Mouse (Mus musculus) MEL (cell line): ENCODE data around the gene Hsp90aa1. TPM values are rescaled to one million over a fixed set of nuclear protein-coding genes. Genes with fewer than 3 reads are reported as not detected.
A peak's percentile ranks its signal among the peaks of the same experiment; 100 is the strongest.

Source experiments
- DNase-seq: peaks from one replicate; pipeline ENCODE4 v3.0.0; 2011; ENCODE audit warnings: low read depth, low spot score
- H3K27ac ChIP-seq: 2 replicates; pipeline ENCODE4 v1.5.1; 2012; ENCODE audit warnings: low read depth, mild to moderate bottlenecking, control low read depth, low read length, moderate library complexity; ENCODE audit not compliant: control insufficient read depth
- H3K27me3 ChIP-seq, 2 experiments: fragments of 150-350 bp in 1 of 2; sonication (generic) in 1 of 2; 2 replicates each; pipeline ENCODE4 v1.6.1; 2012; ENCODE audit warnings: low read length in 2 of 2, mild to moderate bottlenecking in 2 of 2, improper control_type of control experiment in 1 of 2, moderate library complexity in 1 of 2; ENCODE audit not compliant: insufficient read depth in 2 of 2, control insufficient read depth in 1 of 2
- H3K36me3 ChIP-seq, 2 experiments: 2 replicates each; pipeline ENCODE4 v1.6.1; 2012 to 2014; ENCODE audit warnings: low read length in 2 of 2, improper control_type of control experiment in 1 of 2, inconsistent platforms in 1 of 2, mild to moderate bottlenecking in 1 of 2; ENCODE audit not compliant: insufficient read depth in 2 of 2, control insufficient read depth in 1 of 2
- H3K4me1 ChIP-seq, 2 experiments: fragments of 150-350 bp in 1 of 2; sonication (generic) in 1 of 2; 2 replicates each; pipeline ENCODE4 v1.6.1; 2012; ENCODE audit warnings: low read length in 2 of 2, improper control_type of control experiment in 1 of 2, mild to moderate bottlenecking in 1 of 2; ENCODE audit not compliant: insufficient read depth in 2 of 2, control insufficient read depth in 1 of 2
- H3K4me3 ChIP-seq, 2 experiments: fragments of 150-350 bp in 1 of 2; sonication (generic) in 1 of 2; 2 replicates each; pipeline ENCODE4 v1.5.1; 2012; ENCODE audit warnings: low read depth in 2 of 2, low read length in 2 of 2, mild to moderate bottlenecking in 2 of 2, moderate library complexity in 2 of 2, control low read depth in 1 of 2, improper control_type of control experiment in 1 of 2; ENCODE audit not compliant: control insufficient read depth in 1 of 2, insufficient read depth in 1 of 2
- H3K79me2 ChIP-seq: 2 replicates; pipeline ENCODE4 v1.6.1; 2012; ENCODE audit warnings: mild to moderate bottlenecking, low read length, moderate library complexity; ENCODE audit not compliant: control insufficient read depth, poor library complexity, insufficient read depth
- H3K9ac ChIP-seq: 2 replicates; pipeline ENCODE4 v1.6.1; 2012; ENCODE audit warnings: low read depth, mild to moderate bottlenecking, control low read depth, low read length, moderate library complexity; ENCODE audit not compliant: control insufficient read depth, poor library complexity, severe bottlenecking
- H3K9me3 ChIP-seq: fragments of 150-350 bp; sonication (generic); replicated peaks from 2 replicates; pipeline ENCODE4 v1.6.1; 2012; ENCODE audit warnings: mild to moderate bottlenecking, low read length, improper control_type of control experiment, moderate library complexity; ENCODE audit not compliant: insufficient read depth
- CHD1 ChIP-seq: IDR thresholded peaks from 2 replicates; pipeline ENCODE4 v1.6.1; 2012; ENCODE audit warnings: low read depth, mild to moderate bottlenecking, inconsistent platforms, low read length, improper control_type of control experiment
- CHD2 ChIP-seq: IDR thresholded peaks from 2 replicates; pipeline ENCODE4 v1.6.1; 2011; ENCODE audit warnings: low read length, improper control_type of control experiment
- CTCF ChIP-seq, 3 experiments: IDR thresholded peaks in 2 of 3; conservative IDR thresholded peaks in 1 of 3; 2 replicates each; pipeline ENCODE4 v1.5.1; 2011 to 2012; ENCODE audit warnings: low read length in 3 of 3, low read depth in 2 of 3, mild to moderate bottlenecking in 2 of 3, improper control_type of control experiment in 1 of 3, inconsistent platforms in 1 of 3, mixed read lengths in 1 of 3, moderate library complexity in 1 of 3; ENCODE audit not compliant: control insufficient read depth in 1 of 3, insufficient read depth in 1 of 3, poor library complexity in 1 of 3, severe bottlenecking in 1 of 3
- ELF1 ChIP-seq: IDR thresholded peaks from 2 replicates; pipeline ENCODE4 v1.6.1; 2014; ENCODE audit warnings: low read depth, mild to moderate bottlenecking, inconsistent platforms, low read length, improper control_type of control experiment, moderate library complexity
- EP300 ChIP-seq, 2 experiments: IDR thresholded peaks; 2 replicates each; pipeline ENCODE4 v1.6.1; 2011; ENCODE audit warnings: improper control_type of control experiment in 2 of 2, low read length in 2 of 2, low read depth in 1 of 2, mild to moderate bottlenecking in 1 of 2
- ETS1 ChIP-seq: IDR thresholded peaks from 2 replicates; pipeline ENCODE4 v1.6.1; 2012; ENCODE audit warnings: low read depth, mild to moderate bottlenecking, inconsistent platforms, low read length, improper control_type of control experiment, moderate library complexity
- GATA1 ChIP-seq: IDR thresholded peaks from 2 replicates; pipeline ENCODE4 v1.6.1; 2011; ENCODE audit warnings: low read depth, low read length, improper control_type of control experiment
- HCFC1 ChIP-seq: IDR thresholded peaks from 2 replicates; pipeline ENCODE4 v1.6.1; 2012; ENCODE audit warnings: low read depth, mild to moderate bottlenecking, inconsistent platforms, low read length, improper control_type of control experiment, moderate library complexity
- JUND ChIP-seq: IDR thresholded peaks from 2 replicates; pipeline ENCODE4 v1.6.1; 2011; ENCODE audit warnings: low read depth, mild to moderate bottlenecking, improper control_type of control experiment, low read length
- MAX ChIP-seq: IDR thresholded peaks from 2 replicates; pipeline ENCODE4 v1.6.1; 2011; ENCODE audit warnings: low read length, improper control_type of control experiment
- MAZ ChIP-seq: IDR thresholded peaks from 2 replicates; pipeline ENCODE4 v1.6.1; 2012; ENCODE audit warnings: low read depth, mild to moderate bottlenecking, inconsistent platforms, low read length, improper control_type of control experiment
- MEF2A ChIP-seq: IDR thresholded peaks from 2 replicates; pipeline ENCODE4 v1.6.1; 2014; ENCODE audit warnings: low read depth, mild to moderate bottlenecking, inconsistent platforms, low read length, improper control_type of control experiment; ENCODE audit not compliant: poor library complexity, insufficient replicate concordance, severe bottlenecking; ENCODE audit errors: extremely low read depth
- MXI1 ChIP-seq: IDR thresholded peaks from 2 replicates; pipeline ENCODE4 v1.6.1; 2011; ENCODE audit warnings: mild to moderate bottlenecking, low read depth, low read length, improper control_type of control experiment
- MYB ChIP-seq: IDR thresholded peaks from 2 replicates; pipeline ENCODE4 v1.6.1; 2011; ENCODE audit warnings: mild to moderate bottlenecking, low read depth, low read length, improper control_type of control experiment
- MYC ChIP-seq: IDR thresholded peaks from 2 replicates; pipeline ENCODE4 v1.6.1; 2011; ENCODE audit warnings: low read depth, mild to moderate bottlenecking, low read length, improper control_type of control experiment, moderate library complexity
- NELFE ChIP-seq: IDR thresholded peaks from 2 replicates; pipeline ENCODE4 v1.6.1; 2011; ENCODE audit warnings: low read depth, low read length, improper control_type of control experiment
- POLR2A ChIP-seq, 2 experiments: IDR thresholded peaks; 2 replicates each; pipeline ENCODE4 v1.6.1; 2011 to 2012; ENCODE audit warnings: low read length in 2 of 2, mild to moderate bottlenecking in 2 of 2, control low read depth in 1 of 2, improper control_type of control experiment in 1 of 2, low read depth in 1 of 2, moderate library complexity in 1 of 2; ENCODE audit not compliant: control insufficient read depth in 1 of 2, insufficient read depth in 1 of 2, poor library complexity in 1 of 2
- POLR2AphosphoS2 ChIP-seq: IDR thresholded peaks from 2 replicates; pipeline ENCODE4 v1.6.1; 2011; ENCODE audit warnings: low read length, improper control_type of control experiment
- POLR2AphosphoS5 ChIP-seq: IDR thresholded peaks from 2 replicates; pipeline ENCODE4 v1.6.1; 2012; ENCODE audit warnings: low read depth, borderline replicate concordance, mild to moderate bottlenecking, inconsistent platforms, low read length, moderate library complexity, mixed read lengths
- RAD21 ChIP-seq: IDR thresholded peaks from 2 replicates; pipeline ENCODE4 v1.6.1; 2011; ENCODE audit warnings: mild to moderate bottlenecking, low read depth, low read length, improper control_type of control experiment
- RCOR1 ChIP-seq: IDR thresholded peaks from 2 replicates; pipeline ENCODE4 v1.6.1; 2012; ENCODE audit warnings: low read depth, mild to moderate bottlenecking, inconsistent platforms, low read length, improper control_type of control experiment
- SIN3A ChIP-seq: IDR thresholded peaks from 2 replicates; pipeline ENCODE4 v1.6.1; 2012; ENCODE audit warnings: low read length, improper control_type of control experiment, inconsistent platforms
- SMC3 ChIP-seq: IDR thresholded peaks from 2 replicates; pipeline ENCODE4 v1.6.1; 2011; ENCODE audit warnings: low read depth, low read length, improper control_type of control experiment
- TAL1 ChIP-seq: IDR thresholded peaks from 2 replicates; pipeline ENCODE4 v1.6.1; 2012; ENCODE audit warnings: mild to moderate bottlenecking, inconsistent platforms, low read length, moderate library complexity, mixed read lengths
- TBP ChIP-seq: IDR thresholded peaks from 2 replicates; pipeline ENCODE4 v1.8.0; 2011; ENCODE audit warnings: low read depth, low read length, improper control_type of control experiment
- USF1 ChIP-seq: IDR thresholded peaks from 2 replicates; pipeline ENCODE4 v1.6.1; 2014; ENCODE audit warnings: low read depth, mild to moderate bottlenecking, inconsistent platforms, low read length, improper control_type of control experiment, moderate library complexity
- USF2 ChIP-seq, 2 experiments: IDR thresholded peaks; 2 replicates each; pipeline ENCODE4 v1.6.1; 2011 to 2012; ENCODE audit warnings: improper control_type of control experiment in 2 of 2, low read length in 2 of 2, borderline replicate concordance in 1 of 2, inconsistent platforms in 1 of 2, low read depth in 1 of 2, mild to moderate bottlenecking in 1 of 2; ENCODE audit not compliant: insufficient read depth in 1 of 2
- ZC3H11A ChIP-seq: IDR thresholded peaks from 2 replicates; pipeline ENCODE4 v1.6.1; 2012; ENCODE audit warnings: low read depth, mild to moderate bottlenecking, inconsistent platforms, low read length, improper control_type of control experiment
- ZKSCAN1 ChIP-seq: IDR thresholded peaks from 2 replicates; pipeline ENCODE4 v1.6.1; 2012; ENCODE audit warnings: low read depth, mild to moderate bottlenecking, inconsistent platforms, low read length, improper control_type of control experiment, moderate library complexity
- ZMIZ1 ChIP-seq: IDR thresholded peaks from 2 replicates; pipeline ENCODE4 v1.6.1; 2012; ENCODE audit warnings: low read depth, mild to moderate bottlenecking, inconsistent platforms, low read length, improper control_type of control experiment, moderate library complexity
- ZNF384 ChIP-seq: IDR thresholded peaks from 2 replicates; pipeline ENCODE4 v1.6.1; 2012; ENCODE audit warnings: low read depth, mild to moderate bottlenecking, inconsistent platforms, low read length, improper control_type of control experiment
- polyA plus RNA-seq, 2 experiments: library from polyadenylated mRNA; stranded (reverse) in 1 of 2; unstranded in 1 of 2; fragments of >175 nt in 1 of 2; fragments of >200 nt in 1 of 2; gene quantifications; 2 replicates each; pipeline versions ENCODE4 v1.2.1 to v1.2.4; 2012; ENCODE audit warnings: low replicate concordance in 2 of 2, low read depth in 1 of 2; ENCODE audit not compliant: insufficient read length in 2 of 2, insufficient read depth in 1 of 2, missing spikeins in 1 of 2
- total RNA-seq: library from RNA; depleted of rRNA; stranded (reverse); fragments of 300-350 nt; gene quantifications from 2 replicates; pipeline ENCODE4 v1.2.3, GENCODE M21; 2012

The Hsp90aa1 gene
- total and polyA plus RNA-seq, 3 experiments: 913 to 1,509 (median 1,471) TPM

- H3K9ac ChIP-seq: peak overlapping the region; percentile 100
- TF ChIP-seq TBP: no peak
- TF ChIP-seq EP300 (IDR thresholded peaks at IDR 0.05; ENCODE audit: low read depth in 1 of 2, low read length in 2 of 2): no peak
- TF ChIP-seq MYB: no peak
- no peak for TF ChIP-seq JUND
- H3K27ac ChIP-seq: peak overlapping the region; percentile 99
- no peaks in the 10 kb centered on the region for H3K27me3 ChIP-seq
- no peaks in the 10 kb centered on the region for H3K9me3 ChIP-seq
- peak overlapping the region; percentile 21 to 46 for H3K4me3 ChIP-seq
- no peak for DNase-seq
- peaks cover 31% of the 10 kb centered on the region for H3K79me2 ChIP-seq
- peaks cover 9 to 48% of the 10 kb centered on the region in 2 experiments for H3K36me3 ChIP-seq
- peaks cover 16 to 45% of the 10 kb centered on the region in 2 experiments for H3K4me1 ChIP-seq
Measured at GRCm38 (mm10) chr12:110698080-110698479, 4.4 kb downstream of the Hsp90aa1 start.

- Histone ChIP-seq H3K27ac (peak overlapping the region; percentile 99), H3K9me3 (no peaks in the 10 kb centered on the region), H3K36me3 (peaks cover 9 to 50% of the 10 kb centered on the region in 2 experiments), H3K4me3 (peak overlapping the region; percentile 59 to 82), H3K4me1 (peaks cover 13 to 46% of the 10 kb centered on the region in 2 experiments), H3K79me2 (peaks cover 34% of the 10 kb centered on the region), H3K27me3 (no peaks in the 10 kb centered on the region), H3K9ac (peak overlapping the region; percentile 100)
- peak; percentile 72 for DNase-seq
- peak; percentile 58; the same call in 1 of the 2 replicates for TF ChIP-seq HCFC1
- peak in 1 of 2 experiments; percentile 71; a peak in 2 of 4 replicates for TF ChIP-seq EP300 (IDR thresholded peaks at IDR 0.05; ENCODE audit: low read depth in 1 of 2, low read length in 2 of 2)
- TF ChIP-seq MXI1: 0 out of 2 replicates have a peak, but pooled peaks have one; percentile 50
- TF ChIP-seq SMC3: no peak
- TF ChIP-seq USF2 (IDR thresholded peaks at IDR 0.05; ENCODE audit: borderline replicate concordance in 1 of 2, insufficient read depth in 1 of 2, low read depth in 1 of 2, low read length in 2 of 2): no peak
- TF ChIP-seq RCOR1: 0 out of 2 replicates have a peak, but pooled peaks have one; percentile 19
- TF ChIP-seq MAZ: 0 out of 2 replicates have a peak, but pooled peaks have one; percentile 18
- no peak for TF ChIP-seq ZKSCAN1
- TF ChIP-seq POLR2AphosphoS5: no peak; the same call in 1 of the 2 replicates
- TF ChIP-seq POLR2A (IDR thresholded peaks at IDR 0.05; ENCODE audit: control insufficient read depth in 1 of 2, insufficient read depth in 1 of 2, low read depth in 1 of 2, low read length in 2 of 2, poor library complexity in 1 of 2): no peak
- TF ChIP-seq POLR2AphosphoS2: no peak
- TF ChIP-seq CHD2: no peak
- TF ChIP-seq ZC3H11A: no peak
- TF ChIP-seq MYB: no peak
- no peak for TF ChIP-seq RAD21
- TF ChIP-seq NELFE: no peak; the same call in 1 of the 2 replicates
- TF ChIP-seq MAX: no peak
- TF ChIP-seq TBP: peak; percentile 97
- TF ChIP-seq ETS1: peak; percentile 60; the same call in 1 of the 2 replicates
- TF ChIP-seq CTCF (IDR thresholded peaks at IDR 0.05 in 2 of 3, conservative IDR thresholded peaks at IDR 0.05 in 1 of 3; ENCODE audit: control insufficient read depth in 1 of 3, insufficient read depth in 1 of 3, low read depth in 2 of 3, low read length in 3 of 3, poor library complexity in 1 of 3, severe bottlenecking in 1 of 3): no peak
- peak; percentile 73 for TF ChIP-seq SIN3A
- no peak for TF ChIP-seq ZNF384
- peak; percentile 74 for TF ChIP-seq ELF1
- no peak for TF ChIP-seq TAL1
- peak; percentile 10; the same call in 1 of the 2 replicates for TF ChIP-seq MYC
- no peak for TF ChIP-seq CHD1
- peak; percentile 35; the same call in 1 of the 2 replicates for TF ChIP-seq GATA1
- TF ChIP-seq ZMIZ1: no peak
- TF ChIP-seq JUND: no peak
- TF ChIP-seq USF1: no peak
- no peak for TF ChIP-seq MEF2A
Measured at GRCm38 (mm10) chr12:110697457-110697856, 5.1 kb downstream of the Hsp90aa1 start.
